Mouse (Mus musculus) MEL (cell line): ENCODE results near the gene Man1c1.

Experiments used
- BHLHE40 ChIP-seq: IDR thresholded peaks from 2 replicates; pipeline ENCODE4 v1.6.1; 2012; ENCODE audit warnings: low read depth, mild to moderate bottlenecking, inconsistent platforms, low read length, improper control_type of control experiment, borderline replicate concordance
- CTCF ChIP-seq, 3 experiments: IDR thresholded peaks in 2 of 3; conservative IDR thresholded peaks in 1 of 3; 2 replicates each; pipeline ENCODE4 v1.5.1; 2011 to 2012; ENCODE audit warnings: low read length in 3 of 3, low read depth in 2 of 3, mild to moderate bottlenecking in 2 of 3, improper control_type of control experiment in 1 of 3, inconsistent platforms in 1 of 3, mixed read lengths in 1 of 3, moderate library complexity in 1 of 3; ENCODE audit not compliant: control insufficient read depth in 1 of 3, insufficient read depth in 1 of 3, poor library complexity in 1 of 3, severe bottlenecking in 1 of 3
- E2F4 ChIP-seq: IDR thresholded peaks from 2 replicates; pipeline ENCODE4 v1.6.1; 2011; ENCODE audit warnings: low read depth, low read length, improper control_type of control experiment, borderline replicate concordance
- MAZ ChIP-seq: IDR thresholded peaks from 2 replicates; pipeline ENCODE4 v1.6.1; 2012; ENCODE audit warnings: low read depth, mild to moderate bottlenecking, inconsistent platforms, low read length, improper control_type of control experiment
- NRF1 ChIP-seq: IDR thresholded peaks from 2 replicates; pipeline ENCODE4 v1.6.1; 2014; ENCODE audit warnings: low read depth, mild to moderate bottlenecking, inconsistent platforms, low read length, improper control_type of control experiment, moderate library complexity; ENCODE audit not compliant: poor library complexity, insufficient read depth, severe bottlenecking
- POLR2A ChIP-seq, 2 experiments: IDR thresholded peaks; 2 replicates each; pipeline ENCODE4 v1.6.1; 2011 to 2012; ENCODE audit warnings: low read length in 2 of 2, mild to moderate bottlenecking in 2 of 2, control low read depth in 1 of 2, improper control_type of control experiment in 1 of 2, low read depth in 1 of 2, moderate library complexity in 1 of 2; ENCODE audit not compliant: control insufficient read depth in 1 of 2, insufficient read depth in 1 of 2, poor library complexity in 1 of 2
- RCOR1 ChIP-seq: IDR thresholded peaks from 2 replicates; pipeline ENCODE4 v1.6.1; 2012; ENCODE audit warnings: low read depth, mild to moderate bottlenecking, inconsistent platforms, low read length, improper control_type of control experiment
- TAL1 ChIP-seq: IDR thresholded peaks from 2 replicates; pipeline ENCODE4 v1.6.1; 2012; ENCODE audit warnings: mild to moderate bottlenecking, inconsistent platforms, low read length, moderate library complexity, mixed read lengths

DNA sequence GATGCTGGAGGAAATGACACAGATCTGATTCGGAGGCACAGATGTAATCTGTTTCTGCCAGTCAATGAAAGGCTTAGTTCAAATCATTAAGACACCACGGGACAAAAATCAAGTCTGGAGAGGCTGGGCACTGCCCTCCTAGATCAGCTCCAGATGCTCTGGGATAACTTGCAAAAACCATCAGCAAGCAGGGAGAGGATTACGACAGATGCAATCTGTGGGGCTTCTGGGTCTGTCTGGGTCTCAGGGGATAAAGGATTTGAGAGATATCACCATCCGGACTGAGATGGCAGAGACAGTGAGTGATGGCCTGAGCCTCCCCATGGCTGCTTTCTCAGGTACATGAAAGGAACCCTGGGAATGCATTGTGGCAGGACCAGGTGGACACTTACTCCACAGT lies 99.6 kb downstream of the Man1c1 start:
- TF ChIP-seq BHLHE40 (no peak), POLR2A (IDR thresholded peaks at IDR 0.05; ENCODE audit: control insufficient read depth in 1 of 2, insufficient read depth in 1 of 2, low read depth in 1 of 2, low read length in 2 of 2, poor library complexity in 1 of 2) (no peak), CTCF (IDR thresholded peaks at IDR 0.05 in 2 of 3, conservative IDR thresholded peaks at IDR 0.05 in 1 of 3; ENCODE audit: control insufficient read depth in 1 of 3, insufficient read depth in 1 of 3, low read depth in 2 of 3, low read length in 3 of 3, poor library complexity in 1 of 3, severe bottlenecking in 1 of 3) (no peak), TAL1 (no peak), MAZ (no peak), E2F4 (no peak), RCOR1 (no peak), NRF1 (no peak)
